Mouse (Mus musculus): Measurements from ENCODE around the gene Large1. TPM values are rescaled to one million over a fixed set of nuclear protein-coding genes. Genes with fewer than 3 reads are reported as not detected.

Large1 gene
- total and polyA plus RNA-seq, 3 experiments, result not detected

- Histone ChIP-seq H3K79me2 (ENCODE audit: control insufficient read depth, insufficient read depth, low read length, poor library complexity) (no peaks in the 10 kb centered on the region), H3K9ac (ENCODE audit: control insufficient read depth, low read depth, low read length, poor library complexity, severe bottlenecking) (no peak overlapping the region), H3K27me3 (ENCODE audit: control insufficient read depth in 1 of 2, insufficient read depth in 2 of 2, low read length in 2 of 2) (no peaks in the 10 kb centered on the region), H3K27ac (ENCODE audit: control insufficient read depth, low read depth, low read length) (no peak overlapping the region), H3K36me3 (ENCODE audit: control insufficient read depth in 1 of 2, insufficient read depth in 2 of 2, low read length in 2 of 2) (no peaks in the 10 kb centered on the region), H3K4me1 (ENCODE audit: control insufficient read depth in 1 of 2, insufficient read depth in 2 of 2, low read length in 2 of 2) (no peaks in the 10 kb centered on the region), H3K4me3 (ENCODE audit: control insufficient read depth in 1 of 2, insufficient read depth in 1 of 2, low read depth in 2 of 2, low read length in 2 of 2) (no peak overlapping the region), H3K9me3 (replicated peaks; ENCODE audit: insufficient read depth, low read length) (no peaks in the 10 kb centered on the region)
- DNase-seq (ENCODE audit: low read depth, low spot score), result no peak
- TF ChIP-seq UBTF (IDR thresholded peaks at IDR 0.05; ENCODE audit: borderline replicate concordance, insufficient read depth, low read depth, low read length) (no peak), POLR2AphosphoS5 (IDR thresholded peaks at IDR 0.05; ENCODE audit: borderline replicate concordance, low read depth, low read length) (no peak), GABPA (IDR thresholded peaks at IDR 0.05; ENCODE audit: low read depth, low read length) (no peak), SIN3A (IDR thresholded peaks at IDR 0.05; ENCODE audit: low read length) (no peak), NRF1 (IDR thresholded peaks at IDR 0.05; ENCODE audit: insufficient read depth, low read depth, low read length, poor library complexity, severe bottlenecking) (no peak)
Measured at GRCm38 (mm10) chr8:73123864-73124499, 229.4 kb downstream of the Large1 start.

GRCm38 (mm10) chr8:73112332-73112895 is 240.9 kb downstream of the Large1 start:
- H3K9me3 ChIP-seq (replicated peaks; ENCODE audit: insufficient read depth, low read length), result no peaks in the 10 kb centered on the region
- DNase-seq (ENCODE audit: low read depth, low spot score), result no peak
- no peaks in the 10 kb centered on the region for H3K27me3 ChIP-seq (ENCODE audit: control insufficient read depth in 1 of 2, insufficient read depth in 2 of 2, low read length in 2 of 2)
- H3K4me1 ChIP-seq (ENCODE audit: control insufficient read depth in 1 of 2, insufficient read depth in 2 of 2, low read length in 2 of 2), result no peaks in the 10 kb centered on the region
- no peaks in the 10 kb centered on the region for H3K79me2 ChIP-seq (ENCODE audit: control insufficient read depth, insufficient read depth, low read length, poor library complexity)
- no peaks in the 10 kb centered on the region for H3K36me3 ChIP-seq (ENCODE audit: control insufficient read depth in 1 of 2, insufficient read depth in 2 of 2, low read length in 2 of 2)
- H3K9ac ChIP-seq (ENCODE audit: control insufficient read depth, low read depth, low read length, poor library complexity, severe bottlenecking), result no peak overlapping the region
- no peak overlapping the region for H3K4me3 ChIP-seq (ENCODE audit: control insufficient read depth in 1 of 2, insufficient read depth in 1 of 2, low read depth in 2 of 2, low read length in 2 of 2)
- H3K27ac ChIP-seq (ENCODE audit: control insufficient read depth, low read depth, low read length), result no peak overlapping the region
- TF ChIP-seq CHD1 (IDR thresholded peaks at IDR 0.05; ENCODE audit: low read depth, low read length) (no peak), POLR2AphosphoS5 (IDR thresholded peaks at IDR 0.05; ENCODE audit: borderline replicate concordance, low read depth, low read length) (no peak), ZNF384 (IDR thresholded peaks at IDR 0.05; ENCODE audit: low read depth, low read length) (no peak), MYB (IDR thresholded peaks at IDR 0.05; ENCODE audit: low read depth, low read length) (no peak), MYC (IDR thresholded peaks at IDR 0.05; ENCODE audit: low read depth, low read length) (no peak), POLR2AphosphoS2 (IDR thresholded peaks at IDR 0.05; ENCODE audit: low read length) (no peak), MAFK (IDR thresholded peaks at IDR 0.05; ENCODE audit: borderline replicate concordance, low read depth, low read length) (no peak), TCF12 (IDR thresholded peaks at IDR 0.05; ENCODE audit: low read depth, low read length) (no peak), SIN3A (IDR thresholded peaks at IDR 0.05; ENCODE audit: low read length) (no peak), ZKSCAN1 (IDR thresholded peaks at IDR 0.05; ENCODE audit: low read depth, low read length) (no peak), KAT2A (conservative IDR thresholded peaks at IDR 0.05; ENCODE audit: low read depth, low read length) (no peak), EP300 (IDR thresholded peaks at IDR 0.05; ENCODE audit: low read depth in 1 of 2, low read length in 2 of 2) (no peak), USF2 (IDR thresholded peaks at IDR 0.05; ENCODE audit: borderline replicate concordance in 1 of 2, insufficient read depth in 1 of 2, low read depth in 1 of 2, low read length in 2 of 2) (no peak), TBP (IDR thresholded peaks at IDR 0.05; ENCODE audit: low read depth, low read length) (no peak), RAD21 (IDR thresholded peaks at IDR 0.05; ENCODE audit: low read depth, low read length) (no peak), GABPA (IDR thresholded peaks at IDR 0.05; ENCODE audit: low read depth, low read length) (no peak), ZC3H11A (IDR thresholded peaks at IDR 0.05; ENCODE audit: low read depth, low read length) (no peak), NRF1 (IDR thresholded peaks at IDR 0.05; ENCODE audit: insufficient read depth, low read depth, low read length, poor library complexity, severe bottlenecking) (no peak)

Measured in MEL (cell line).